Mouse (Mus musculus) layer of hippocampus, postnatal 25 days (tissue): Measurements from ENCODE around the gene Eef1g. TPM values are rescaled to one million over a fixed set of nuclear protein-coding genes. Genes with fewer than 3 reads are reported as not detected.
A peak's percentile ranks its signal among the peaks of the same experiment; 100 is the strongest.

Experiments
- DNase-seq, 2 experiments: peaks; one replicate each; pipeline ENCODE4 v3.0.0; 2022; ENCODE audit warnings: mixed read lengths in 2 of 2, low spot score in 1 of 2; ENCODE audit errors: extremely low spot score in 1 of 2
- total RNA-seq, 2 experiments: library from RNA; stranded (reverse); gene quantifications; 2 replicates each; pipeline ENCODE4 v1.2.3; 2021

Gene Eef1g
- 100 to 1,000 TPM; 215 to 256 TPM for total RNA-seq

- peak; percentile 86 to 94 for DNase-seq
These were observed at the start of gene Eef1g for GRCm38 (mm10) chr19:8966590-8967372. Eef1g (plus strand) TSS chr19:8967041.

DNA sequence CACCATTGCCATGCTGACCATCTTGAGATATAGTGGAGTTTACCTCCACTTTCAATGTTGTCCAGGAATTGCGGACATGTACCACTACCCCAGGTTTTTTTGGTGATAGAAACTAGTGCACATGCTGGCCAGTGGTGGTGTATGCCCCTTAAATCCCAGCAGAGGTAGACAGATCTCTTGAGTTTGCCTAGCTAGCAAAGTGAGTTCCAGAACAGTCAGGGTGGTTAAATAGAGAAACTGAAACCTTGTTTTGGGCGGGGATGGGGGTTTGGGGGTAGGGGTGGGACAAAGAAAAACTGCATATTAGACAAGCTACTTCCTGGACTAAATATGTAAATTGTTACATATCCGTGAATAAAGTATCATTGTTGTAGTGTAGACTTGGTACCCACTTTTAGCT lies 47.8 kb upstream of the Eef1g start:
- DNase-seq = no peak

GRCm38 (mm10) chr19:8919684-8920072 lies 47.2 kb upstream of the Eef1g start:
- no peak for DNase-seq

DNA sequence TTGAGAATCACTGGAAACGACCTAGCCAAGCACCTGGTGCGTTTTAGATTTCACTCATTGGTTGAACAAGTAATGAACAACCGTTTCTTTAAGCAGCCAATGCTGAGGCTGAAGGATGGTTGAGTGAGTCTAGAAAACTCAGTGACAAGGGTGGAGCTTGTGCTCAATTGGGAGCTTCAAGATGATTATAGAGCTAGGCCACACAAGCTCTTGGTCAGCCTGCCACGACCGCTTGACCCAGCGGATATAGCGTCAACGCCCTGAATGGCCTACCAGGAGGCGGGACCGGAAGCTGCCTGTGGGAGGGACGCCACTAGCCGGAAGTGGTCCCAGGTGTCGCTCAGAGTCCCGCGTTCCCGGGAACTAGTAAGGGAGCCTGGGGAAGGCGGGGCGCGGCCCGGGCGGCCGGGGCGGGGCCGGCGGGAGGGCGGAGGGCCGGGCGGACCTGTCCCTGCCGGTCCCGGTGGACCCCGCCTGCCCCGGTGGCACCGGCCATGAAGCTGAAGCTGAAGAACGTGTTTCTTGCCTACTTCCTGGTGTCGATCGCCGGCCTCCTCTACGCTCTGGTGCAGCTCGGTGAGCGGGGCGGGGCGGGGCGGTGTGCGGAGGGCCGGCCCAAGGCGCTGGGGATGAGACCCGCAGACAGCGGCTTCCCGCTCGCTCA lies 46.6 kb upstream of the Eef1g start, which contains the start of gene B3gat3:
Gene B3gat3, plus strand, starts transcription at position 302 of the 664 bp plus-strand sequence.
- peak; percentile 85 to 90 for DNase-seq

GRCm38 (mm10) chr19:8920836-8921291 lies 46.0 kb upstream of the Eef1g start:
- no peak for DNase-seq

DNA sequence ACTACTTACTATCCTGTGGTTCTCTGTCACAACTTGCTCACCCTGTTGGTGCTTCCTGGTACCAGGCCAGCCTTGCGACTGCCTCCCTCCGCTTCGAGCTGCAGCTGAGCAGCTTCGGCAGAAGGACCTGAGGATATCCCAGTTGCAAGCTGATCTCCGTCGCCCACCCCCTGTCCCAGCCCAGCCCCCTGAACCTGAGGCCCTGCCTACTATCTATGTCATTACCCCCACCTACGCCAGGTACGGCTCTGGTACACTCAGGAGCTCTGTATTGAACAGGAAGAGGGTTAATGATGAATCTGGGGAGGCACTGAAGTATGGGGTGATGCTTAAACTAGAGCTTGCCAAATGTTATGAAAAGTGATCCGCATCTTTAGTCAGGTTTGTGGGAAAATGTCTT lies 45.1 kb upstream of the Eef1g start:
- DNase-seq = no peak

DNA sequence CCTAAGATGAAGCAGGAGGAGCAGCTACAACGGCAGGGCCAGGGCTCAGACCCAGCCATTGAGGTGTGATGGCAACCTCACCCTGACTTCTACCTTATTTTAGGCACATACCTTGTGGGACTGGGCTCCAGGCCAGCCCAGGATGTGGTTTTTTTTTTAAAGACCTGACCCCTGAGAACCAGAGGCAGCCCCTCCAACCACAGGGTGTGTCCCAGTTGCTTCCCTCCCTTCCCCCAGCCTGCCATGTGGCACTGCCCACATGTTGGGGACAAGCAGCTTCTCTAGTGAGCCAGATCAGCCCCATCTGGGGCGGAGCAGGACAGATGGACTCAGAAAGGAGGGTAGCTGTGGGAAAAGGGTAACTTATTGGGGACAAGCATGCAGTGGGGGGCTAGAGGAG lies 40.1 kb upstream of the Eef1g start:
- no peak for DNase-seq

GRCm38 (mm10) chr19:8927891-8928525 lies 38.8 kb upstream of the Eef1g start:
- no peak for DNase-seq

GRCm38 (mm10) chr19:8928689-8929223 lies 38.1 kb upstream of the Eef1g start:
- no peak for DNase-seq

DNA sequence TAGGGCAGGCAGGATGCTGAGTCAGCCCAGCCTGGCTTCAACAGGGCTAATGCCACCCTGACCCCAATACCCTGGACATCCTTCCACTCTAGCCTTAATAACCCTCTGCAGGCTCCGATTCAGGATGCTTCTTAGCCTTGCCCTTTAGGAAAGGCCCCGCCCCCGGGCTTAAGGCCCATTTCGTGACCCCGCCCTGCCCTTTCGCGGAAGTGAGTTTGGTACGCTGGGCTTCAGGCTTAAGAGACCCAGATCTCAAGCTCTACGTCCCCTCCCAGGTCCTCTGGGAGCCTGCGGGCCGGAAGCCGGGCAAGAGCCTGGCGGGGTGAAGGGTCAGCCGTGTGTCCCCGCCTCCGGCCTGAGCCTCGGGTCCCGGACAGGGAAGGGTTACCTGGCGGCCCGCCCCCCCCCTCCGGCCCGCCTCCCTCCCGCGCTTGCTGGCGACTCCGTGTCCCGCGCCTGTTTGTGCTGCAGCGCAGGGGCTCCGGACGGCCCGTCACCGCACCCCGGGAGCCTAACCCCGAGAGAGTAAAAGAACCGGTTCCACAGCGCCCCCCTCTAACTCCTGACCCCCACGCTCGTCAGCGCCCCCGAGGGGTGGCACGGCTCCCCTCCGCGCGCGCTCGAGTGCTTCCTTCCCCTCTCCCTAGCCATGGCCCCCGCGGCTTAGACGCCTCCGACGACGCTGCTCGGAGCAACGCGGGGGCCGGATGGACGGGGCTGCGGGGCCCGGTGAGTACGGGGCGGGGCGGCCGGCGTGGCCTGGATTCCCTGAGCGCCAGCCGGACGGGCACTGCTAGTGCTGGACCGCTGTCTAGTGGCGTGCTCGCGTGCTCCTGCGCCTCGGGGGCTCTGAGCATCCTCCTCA lies 37.4 kb upstream of the Eef1g start, which contains the start of the genes Rom1 and Eml3:
Gene Rom1, minus strand, starts transcription at position 133 of the 865 bp plus-strand sequence.
Gene Eml3, plus strand, starts transcription at position 329 of the 865 bp plus-strand sequence.
- peak in 1 of 2 experiments; percentile 42 for DNase-seq

DNA sequence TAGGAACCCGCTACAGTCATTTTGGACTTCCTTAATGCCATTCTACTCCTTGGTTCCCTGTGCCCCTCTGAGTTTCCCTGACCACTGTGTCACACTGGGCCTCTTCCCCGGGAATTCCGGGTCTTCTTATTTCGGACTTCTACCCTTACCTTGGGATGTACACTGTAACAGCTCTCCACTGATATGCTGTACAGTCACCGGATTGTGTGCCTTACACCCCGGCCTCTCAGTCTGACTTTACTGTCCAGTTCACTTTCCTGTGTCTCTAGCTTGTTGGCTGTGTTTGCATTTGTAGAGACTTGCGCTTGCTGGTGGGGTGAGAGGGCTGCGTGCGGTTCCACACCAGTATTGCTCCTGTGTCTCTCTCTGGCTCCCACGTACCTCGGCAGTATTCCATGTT lies 36.7 kb upstream of the Eef1g start:
- DNase-seq = no peak

DNA sequence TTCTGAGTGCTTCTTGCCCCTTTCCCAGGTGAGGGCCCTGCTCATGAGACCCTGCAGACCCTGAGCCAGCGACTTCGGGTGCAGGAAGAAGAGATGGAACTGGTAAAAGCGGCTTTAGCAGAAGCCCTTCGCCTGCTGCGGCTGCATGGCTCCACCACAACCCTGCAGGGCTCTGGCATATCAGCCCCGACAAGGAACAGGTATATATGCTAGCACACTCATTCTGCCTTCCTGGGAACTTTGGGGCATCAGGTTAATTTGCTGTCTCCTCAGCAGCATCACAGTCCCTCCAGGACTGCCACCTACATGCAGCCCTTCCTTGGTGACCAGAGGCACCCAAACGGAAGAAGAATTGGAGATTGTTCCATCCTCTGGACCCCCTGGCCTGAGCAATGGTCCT lies 36.1 kb upstream of the Eef1g start:
- DNase-seq = no peak

DNA sequence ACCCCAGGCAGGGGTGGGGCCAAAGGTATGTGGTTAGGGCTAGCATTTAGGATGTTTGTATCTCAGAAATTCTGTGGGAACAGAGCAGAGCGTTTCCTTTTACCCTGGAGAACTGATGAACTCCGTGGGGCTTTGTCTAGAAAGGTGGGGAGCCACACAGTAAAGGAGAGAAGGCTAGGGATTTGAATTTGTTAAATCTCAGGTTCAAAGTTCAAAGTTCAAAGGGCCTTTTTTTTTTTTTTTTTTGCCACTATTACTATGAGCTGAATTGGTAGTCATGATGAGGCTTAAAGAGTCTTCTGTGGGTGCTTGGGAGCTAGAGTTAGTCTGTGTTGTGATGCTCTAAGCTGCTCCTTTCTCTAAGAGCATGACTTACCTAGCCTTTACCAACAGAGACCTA lies 30.1 kb upstream of the Eef1g start:
- no peak for DNase-seq

DNA sequence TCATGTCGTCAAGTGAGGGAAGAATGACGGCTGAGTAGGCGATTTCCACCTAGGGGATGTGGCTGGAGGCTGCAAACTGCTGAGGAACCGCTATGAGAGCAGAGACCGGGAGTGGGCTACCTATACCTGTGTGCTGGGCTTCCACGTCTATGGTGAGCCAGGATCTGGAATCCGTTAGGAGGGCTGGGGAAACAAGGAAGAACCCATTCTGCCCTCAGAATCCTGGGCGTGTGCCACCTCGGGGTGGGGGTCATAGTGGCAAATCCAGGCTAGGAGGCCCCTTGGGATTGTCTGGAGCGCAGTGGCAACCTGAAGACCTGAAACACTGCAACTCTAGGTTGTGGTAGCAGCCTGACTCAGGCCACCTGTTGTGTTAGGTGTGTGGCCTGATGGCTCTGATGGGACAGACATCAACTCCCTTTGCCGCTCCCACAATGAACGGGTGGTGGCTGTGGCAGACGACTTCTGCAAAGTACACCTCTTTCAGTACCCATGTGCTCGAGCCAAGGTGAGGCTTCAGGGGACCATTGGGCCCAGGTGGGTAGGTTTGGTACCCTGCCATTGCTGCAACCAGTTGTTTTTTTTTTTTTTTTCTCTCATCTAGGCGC lies 26.2 kb upstream of the Eef1g start:
- DNase-seq = no peak

- DNase-seq = no peak
These were observed 25.7 kb upstream of the Eef1g start for GRCm38 (mm10) chr19:8941136-8941514.

DNA sequence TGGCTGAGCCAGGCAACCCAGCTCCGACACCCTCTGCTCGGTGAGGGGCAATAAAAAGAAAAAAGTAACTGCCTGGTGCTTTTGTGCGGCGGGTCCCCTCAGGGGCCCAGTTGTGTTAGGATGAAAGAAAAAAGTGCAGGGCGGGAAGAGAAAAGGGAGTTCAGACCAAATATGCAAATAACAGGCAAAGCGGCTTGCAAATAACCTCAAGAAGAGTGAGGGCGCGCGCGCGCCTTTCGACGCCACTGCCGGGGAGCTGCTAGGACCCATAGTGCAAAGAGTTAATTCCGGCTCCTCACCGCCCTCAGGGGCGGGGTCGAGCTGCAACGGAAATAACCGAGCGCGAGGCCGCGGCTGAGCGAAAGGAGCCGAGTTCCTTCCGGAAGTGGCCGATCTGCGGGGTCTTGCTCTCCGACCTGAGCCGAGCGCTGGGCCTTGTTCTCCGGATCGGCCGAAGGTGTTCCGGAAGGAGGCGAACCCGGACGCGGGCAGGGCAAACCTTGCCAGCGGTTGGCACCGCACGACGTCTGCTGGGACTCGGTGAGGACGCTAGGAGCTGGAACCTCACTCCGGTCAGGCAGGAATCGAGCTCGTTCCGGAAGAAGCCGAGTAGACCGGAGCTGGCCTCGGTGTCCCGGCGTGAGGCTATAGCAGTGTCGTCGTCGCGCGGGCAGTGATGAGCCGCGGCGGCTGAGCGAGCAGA lies 25.2 kb upstream of the Eef1g start, which contains the start of gene Mta2:
Gene Mta2, plus strand, starts transcription at position 361 of the 703 bp plus-strand sequence.
- DNase-seq = peak; percentile 93 to 94

- peak in 1 of 2 experiments; percentile 45 for DNase-seq
These were observed 24.4 kb upstream of the Eef1g start for GRCm38 (mm10) chr19:8942276-8942964.

GRCm38 (mm10) chr19:8943047-8943446 lies 23.8 kb upstream of the Eef1g start:
- DNase-seq = no peak
